Mouse (Mus musculus) myocyte (in vitro differentiated cells): ENCODE measurements around the gene Pla2g2e.

Experiments used
- CEBPB ChIP-seq: IDR thresholded peaks from 2 replicates; pipeline ENCODE4 v1.6.1; 2011; ENCODE audit warnings: mild to moderate bottlenecking, moderate library complexity; ENCODE audit not compliant: poor library complexity, insufficient read depth, severe bottlenecking
- E2F4 ChIP-seq: IDR thresholded peaks from one replicate; pipeline ENCODE4 v1.6.1; 2011; ENCODE audit warnings: mild to moderate bottlenecking, control low read depth, moderate library complexity; ENCODE audit not compliant: insufficient read depth
- MAX ChIP-seq: IDR thresholded peaks from one replicate; pipeline ENCODE4 v1.6.1; 2011; ENCODE audit warnings: low read depth, mild to moderate bottlenecking, control low read depth
- MYOD1 ChIP-seq, 3 experiments: IDR thresholded peaks; one replicate each; pipeline ENCODE4 v1.6.1; 2011; ENCODE audit warnings: control low read depth in 2 of 3, low read depth in 2 of 3, mild to moderate bottlenecking in 2 of 3, moderate library complexity in 1 of 3; ENCODE audit not compliant: insufficient read length in 2 of 3, control insufficient read depth in 1 of 3
- POLR2A ChIP-seq: IDR thresholded peaks from one replicate; pipeline ENCODE4 v1.6.1; 2011; ENCODE audit warnings: low read depth, mild to moderate bottlenecking, control low read depth, moderate library complexity; ENCODE audit not compliant: insufficient read length
- POLR2AphosphoS2 ChIP-seq: IDR thresholded peaks from one replicate; pipeline ENCODE4 v1.6.1; 2011; ENCODE audit warnings: low read depth, control low read depth; ENCODE audit not compliant: insufficient read length
- REST ChIP-seq: IDR thresholded peaks from one replicate; pipeline ENCODE4 v1.6.1; 2011; ENCODE audit warnings: mild to moderate bottlenecking, control low read depth, moderate library complexity; ENCODE audit not compliant: insufficient read depth, insufficient read length
- SRF ChIP-seq: IDR thresholded peaks from one replicate; pipeline ENCODE4 v1.6.1; 2011; ENCODE audit warnings: low read depth; ENCODE audit not compliant: control insufficient read depth, insufficient read length
- TCF12 ChIP-seq: IDR thresholded peaks from one replicate; pipeline ENCODE4 v1.6.1; 2011; ENCODE audit warnings: mild to moderate bottlenecking, control low read depth; ENCODE audit not compliant: poor library complexity, insufficient read depth, severe bottlenecking
- USF1 ChIP-seq: IDR thresholded peaks from one replicate; pipeline ENCODE4 v1.6.1; 2011; ENCODE audit warnings: low read depth, mild to moderate bottlenecking, control low read depth, moderate library complexity

DNA sequence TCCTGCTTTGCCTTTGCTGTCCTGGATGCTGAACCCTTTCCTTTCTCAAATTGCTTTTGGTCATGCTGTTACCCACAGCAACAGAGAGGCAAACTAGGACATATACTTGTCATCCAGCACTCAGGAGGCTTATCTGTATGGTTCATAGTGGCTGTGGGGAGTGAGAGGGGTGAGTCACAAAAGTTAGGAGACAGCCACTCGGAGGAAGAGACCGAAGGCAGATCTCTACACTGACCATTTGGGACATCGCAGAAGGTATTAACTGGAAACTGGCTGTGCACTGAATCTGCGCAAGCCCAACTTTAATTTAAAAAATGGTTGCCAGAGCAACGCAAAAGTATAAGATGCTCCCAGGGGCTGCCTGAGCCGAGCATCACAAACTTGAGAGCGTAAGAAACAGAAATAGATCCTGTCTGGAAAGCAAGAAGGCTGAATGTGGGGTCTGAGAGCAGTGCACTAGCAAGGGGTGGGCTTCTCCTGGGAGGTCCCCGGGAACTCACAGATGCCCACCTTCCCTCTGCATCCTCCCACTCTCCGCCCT is 22.6 kb upstream of the Pla2g2e start:
- no peak for TF ChIP-seq POLR2AphosphoS2
- no peak for TF ChIP-seq E2F4
- TF ChIP-seq MYOD1 (IDR thresholded peaks at IDR 0.05; ENCODE audit: control insufficient read depth in 1 of 3, insufficient read length in 2 of 3, low read depth in 2 of 3): no peak
- no peak for TF ChIP-seq USF1
- TF ChIP-seq POLR2A: no peak
- no peak for TF ChIP-seq REST
- no peak for TF ChIP-seq CEBPB
- TF ChIP-seq MAX: no peak
- TF ChIP-seq TCF12: no peak
- no peak for TF ChIP-seq SRF
